Mouse (Mus musculus): ENCODE measurements around the gene Egln3. TPM values are rescaled to one million over a fixed set of nuclear protein-coding genes. Genes with fewer than 3 reads are reported as not detected.

Egln3 gene
- polyA plus RNA-seq, 1 experiment from 2014 or later, result 12.1 TPM

DNA sequence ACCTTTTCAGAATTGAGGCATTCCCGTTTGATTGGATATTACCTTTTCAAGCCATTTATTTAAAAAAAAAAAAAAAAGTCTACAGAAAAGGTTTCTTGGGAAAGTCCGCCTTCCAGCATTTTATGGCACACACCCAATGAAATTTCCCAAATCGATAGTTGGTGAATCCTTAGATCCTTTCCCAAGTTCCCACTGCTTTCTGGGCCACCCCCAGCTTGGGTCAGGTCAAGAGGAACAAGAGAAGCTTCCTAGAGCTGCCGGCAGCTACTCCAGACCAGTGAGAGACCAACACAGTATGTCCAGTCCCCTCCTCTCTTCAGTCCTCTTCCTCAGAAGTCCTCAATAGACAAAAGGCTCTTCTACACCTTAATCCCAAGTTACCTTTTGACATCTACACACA is 40.5 kb downstream of the Egln3 start:
- peak overlapping the region; percentile 37 for H3K4me3 ChIP-seq (ENCODE audit: low read depth, low read length)
- peak overlapping the region; percentile 94 for H3K27ac ChIP-seq (ENCODE audit: low read depth)
- H3K27me3 ChIP-seq (ENCODE audit: insufficient read depth, low read length), result no peaks in the 10 kb centered on the region
- H3K9me3 ChIP-seq (ENCODE audit: low read length), result no peaks in the 10 kb centered on the region
- TF ChIP-seq CTCF (IDR thresholded peaks at IDR 0.05; ENCODE audit: low read depth) (no peak), EP300 (IDR thresholded peaks at IDR 0.05; ENCODE audit: low read depth) (no peak)
- peaks cover 54% of the 10 kb centered on the region for H3K4me1 ChIP-seq (ENCODE audit: insufficient read depth)
- 18% methylated on average over 4 of the region's 4 CpGs for WGBS (ENCODE audit: insufficient replicate concordance)
- ATAC-seq (peak; percentile 26; the same call in 1 of the 2 replicates), DNase-seq (no peak)
- peak overlapping the region; percentile 76 for H3K4me2 ChIP-seq (ENCODE audit: low read depth, low read length)
- H3K36me3 ChIP-seq (replicated peaks; ENCODE audit: insufficient read depth, low read length), result no peaks in the 10 kb centered on the region
- H3K9ac ChIP-seq (replicated peaks), result peak overlapping the region; percentile 55

DNA sequence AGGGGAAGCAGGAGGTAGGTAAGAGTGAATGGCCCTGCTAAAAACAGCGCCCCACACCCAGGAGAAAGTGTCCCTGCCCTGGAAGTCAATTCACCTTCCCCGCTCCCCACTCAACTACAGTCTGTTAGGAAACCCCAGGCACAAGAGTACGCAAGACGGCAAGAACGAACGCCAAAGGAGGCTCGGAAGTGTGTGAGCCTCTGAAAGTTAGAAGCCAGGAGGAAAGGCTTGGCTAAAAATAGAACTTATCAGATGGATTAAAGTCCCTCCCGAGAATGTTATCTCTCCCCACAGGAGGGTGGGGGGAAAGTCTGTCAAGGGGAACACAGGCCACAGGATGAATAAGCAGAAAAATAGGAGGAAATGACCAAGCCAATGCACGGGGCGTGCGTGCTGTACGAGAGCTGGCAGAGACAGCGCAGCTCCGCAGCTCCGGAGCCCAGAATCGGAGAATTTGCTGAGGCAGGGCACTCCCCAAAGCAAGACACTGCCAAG is 41.0 kb downstream of the Egln3 start:
- peak; percentile 93 for ATAC-seq
- H3K4me1 ChIP-seq (ENCODE audit: insufficient read depth), result peaks cover 54% of the 10 kb centered on the region
- peak overlapping the region; percentile 94 for H3K27ac ChIP-seq (ENCODE audit: low read depth)
- H3K9me3 ChIP-seq (ENCODE audit: low read length), result no peaks in the 10 kb centered on the region
- H3K36me3 ChIP-seq (replicated peaks; ENCODE audit: insufficient read depth, low read length), result no peaks in the 10 kb centered on the region
- TF ChIP-seq CTCF (IDR thresholded peaks at IDR 0.05; ENCODE audit: low read depth) (no peak), EP300 (IDR thresholded peaks at IDR 0.05; ENCODE audit: low read depth) (peak; percentile 98)
- peak; percentile 83 for DNase-seq
- H3K4me3 ChIP-seq (ENCODE audit: low read depth, low read length), result peak overlapping the region; percentile 37
- peak overlapping the region; percentile 55 for H3K9ac ChIP-seq (replicated peaks)
- peak overlapping the region; percentile 76 for H3K4me2 ChIP-seq (ENCODE audit: low read depth, low read length)
- H3K27me3 ChIP-seq (ENCODE audit: insufficient read depth, low read length), result no peaks in the 10 kb centered on the region
- under 1% methylated on average over 16 of the region's 16 CpGs for WGBS (ENCODE audit: insufficient replicate concordance)

DNA sequence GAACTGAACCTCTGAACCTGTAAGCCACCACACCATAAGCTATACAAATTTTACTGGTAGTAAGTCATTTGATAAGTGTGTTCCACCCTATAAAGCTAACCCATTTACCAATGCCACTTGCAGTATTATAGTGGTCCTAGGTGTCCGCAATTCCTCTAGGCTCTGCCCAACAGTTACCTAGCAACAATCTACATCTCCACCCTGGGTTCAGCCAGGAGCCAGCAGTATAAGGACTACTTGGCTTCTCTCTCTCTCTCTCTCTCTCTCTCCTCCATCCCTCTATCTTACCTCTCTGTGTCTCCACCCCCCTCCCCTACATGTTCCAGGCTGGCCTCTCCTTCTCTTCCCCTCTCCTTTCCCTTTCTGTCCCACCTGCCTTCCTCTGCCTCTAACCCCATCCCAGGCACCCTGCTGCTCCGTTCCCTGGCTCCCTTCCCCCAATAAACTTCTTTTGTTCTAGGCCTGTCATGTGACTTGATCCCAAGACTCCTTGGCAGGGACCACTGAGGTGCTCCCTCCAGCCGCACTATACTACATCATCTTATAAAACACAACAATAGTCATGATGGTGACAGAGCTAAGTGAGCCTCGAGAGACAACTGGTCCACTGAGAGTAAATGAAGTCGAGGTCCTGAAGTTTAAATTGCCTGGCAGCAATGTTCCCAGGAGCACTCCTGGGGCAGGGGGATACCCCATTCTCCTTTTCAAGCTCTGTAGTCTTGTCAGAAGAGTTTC is 42.0 kb downstream of the Egln3 start:
- no peaks in the 10 kb centered on the region for H3K27me3 ChIP-seq (ENCODE audit: insufficient read depth, low read length)
- no peak overlapping the region for H3K4me3 ChIP-seq (ENCODE audit: low read depth, low read length)
- no peak for DNase-seq
- no peaks in the 10 kb centered on the region for H3K36me3 ChIP-seq (replicated peaks; ENCODE audit: insufficient read depth, low read length)
- peaks cover 54% of the 10 kb centered on the region for H3K4me1 ChIP-seq (ENCODE audit: insufficient read depth)
- no peak for ATAC-seq
- no peak overlapping the region for H3K9ac ChIP-seq (replicated peaks)
- no peak for TF ChIP-seq EP300 (IDR thresholded peaks at IDR 0.05; ENCODE audit: low read depth)
- TF ChIP-seq CTCF (IDR thresholded peaks at IDR 0.05; ENCODE audit: low read depth), result no peak
- 41% methylated on average over 5 of the region's 5 CpGs for WGBS (ENCODE audit: insufficient replicate concordance)
- H3K27ac ChIP-seq (ENCODE audit: low read depth), result peak overlapping the region; percentile 94
- peak overlapping the region; percentile 76 for H3K4me2 ChIP-seq (ENCODE audit: low read depth, low read length)
- H3K9me3 ChIP-seq (ENCODE audit: low read length), result no peaks in the 10 kb centered on the region

DNA sequence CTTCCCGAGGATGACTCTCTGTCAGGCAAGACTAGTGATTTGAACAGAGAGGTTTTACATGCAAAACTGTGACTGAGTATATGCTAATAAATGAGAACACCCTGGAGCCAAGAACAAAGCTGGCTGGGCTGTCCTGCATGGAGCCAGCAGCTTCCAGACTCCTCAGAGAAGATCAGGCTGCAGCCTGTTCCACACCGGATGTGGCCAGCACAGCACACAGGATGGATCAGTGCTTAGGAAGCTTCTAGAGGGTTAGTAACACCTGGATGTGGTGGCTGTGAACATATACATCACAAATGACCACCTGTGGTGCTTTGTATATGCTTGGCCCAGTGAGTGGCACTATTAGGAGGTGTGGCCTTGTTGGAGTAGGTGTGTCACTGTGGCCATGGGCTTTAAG is 43.4 kb downstream of the Egln3 start:
- H3K4me2 ChIP-seq (ENCODE audit: low read depth, low read length), result no peak overlapping the region
- H3K4me1 ChIP-seq (ENCODE audit: insufficient read depth), result peaks cover 54% of the 10 kb centered on the region
- DNase-seq (no peak), ATAC-seq (no peak)
- H3K27ac ChIP-seq (ENCODE audit: low read depth), result no peak overlapping the region
- H3K9me3 ChIP-seq (ENCODE audit: low read length), result no peaks in the 10 kb centered on the region
- TF ChIP-seq CTCF (IDR thresholded peaks at IDR 0.05; ENCODE audit: low read depth) (no peak), EP300 (IDR thresholded peaks at IDR 0.05; ENCODE audit: low read depth) (no peak)
- H3K9ac ChIP-seq (replicated peaks), result no peak overlapping the region
- no peaks in the 10 kb centered on the region for H3K36me3 ChIP-seq (replicated peaks; ENCODE audit: insufficient read depth, low read length)
- H3K4me3 ChIP-seq (ENCODE audit: low read depth, low read length), result no peak overlapping the region
- H3K27me3 ChIP-seq (ENCODE audit: insufficient read depth, low read length), result no peaks in the 10 kb centered on the region
- 84% methylated on average over 2 of the region's 2 CpGs for WGBS (ENCODE audit: insufficient replicate concordance)

DNA sequence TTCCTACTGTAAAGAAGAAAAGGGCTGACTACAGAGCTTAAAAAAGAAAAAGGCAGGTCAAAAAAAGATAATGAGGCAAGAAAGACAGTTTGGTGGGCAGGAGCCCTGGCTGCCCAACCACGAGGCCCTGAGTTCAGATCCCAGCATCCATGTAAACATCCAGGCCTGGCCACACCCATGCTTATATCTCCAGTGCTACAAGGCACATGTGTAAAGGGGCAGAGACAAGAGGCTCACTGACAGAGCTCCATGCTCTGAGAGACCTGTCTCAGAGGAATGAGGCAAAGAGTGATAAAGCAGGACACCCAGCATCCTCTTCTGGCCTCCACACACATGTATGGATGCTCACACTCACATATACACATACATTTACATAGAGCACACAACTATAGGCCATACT is 48.9 kb downstream of the Egln3 start:
- H3K9ac ChIP-seq (replicated peaks), result no peak overlapping the region
- DNase-seq (no peak), ATAC-seq (peak; percentile 80)
- H3K36me3 ChIP-seq (replicated peaks; ENCODE audit: insufficient read depth, low read length), result no peaks in the 10 kb centered on the region
- no peak overlapping the region for H3K4me2 ChIP-seq (ENCODE audit: low read depth, low read length)
- no peaks in the 10 kb centered on the region for H3K9me3 ChIP-seq (ENCODE audit: low read length)
- WGBS (ENCODE audit: insufficient replicate concordance), result 77% methylated on average over 1 of the region's 1 CpGs
- peaks cover 13% of the 10 kb centered on the region for H3K4me1 ChIP-seq (ENCODE audit: insufficient read depth)
- no peak overlapping the region for H3K27ac ChIP-seq (ENCODE audit: low read depth)
- no peak overlapping the region for H3K4me3 ChIP-seq (ENCODE audit: low read depth, low read length)
- TF ChIP-seq EP300 (IDR thresholded peaks at IDR 0.05; ENCODE audit: low read depth) (no peak), CTCF (IDR thresholded peaks at IDR 0.05; ENCODE audit: low read depth) (no peak)
- no peaks in the 10 kb centered on the region for H3K27me3 ChIP-seq (ENCODE audit: insufficient read depth, low read length)

DNA sequence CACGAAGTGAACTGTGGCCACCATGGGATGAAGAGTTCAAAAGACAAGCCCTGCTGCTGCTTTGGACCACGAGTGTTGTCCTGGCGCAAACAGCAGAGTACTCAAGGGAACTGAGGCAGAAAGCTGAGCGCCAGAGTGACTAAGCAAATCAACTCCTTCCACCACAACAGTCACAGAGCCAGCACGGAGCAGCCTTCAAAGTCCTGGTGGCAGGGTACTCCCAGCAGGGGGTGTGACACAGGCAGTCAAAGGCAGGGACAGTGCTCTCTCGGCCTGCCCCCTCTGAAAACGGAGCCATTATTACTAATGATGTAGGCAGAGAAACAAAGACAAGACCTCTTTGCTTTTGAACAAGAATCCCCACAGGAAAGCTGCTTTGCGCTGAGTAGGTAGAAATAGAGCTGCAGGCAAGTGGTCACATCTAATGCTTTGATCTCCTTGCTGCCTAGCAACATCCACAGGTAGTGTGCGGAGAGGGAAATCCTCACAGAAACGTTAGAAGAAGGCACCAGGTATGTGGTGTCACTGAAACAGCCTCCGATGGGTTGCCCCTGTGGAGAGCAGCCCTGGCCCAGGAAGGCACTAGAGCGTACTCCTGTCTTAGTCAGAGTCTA is 56.6 kb downstream of the Egln3 start:
- Histone ChIP-seq H3K9ac (replicated peaks) (no peak overlapping the region), H3K9me3 (ENCODE audit: low read length) (no peaks in the 10 kb centered on the region), H3K36me3 (replicated peaks; ENCODE audit: insufficient read depth, low read length) (no peaks in the 10 kb centered on the region), H3K27ac (ENCODE audit: low read depth) (no peak overlapping the region), H3K27me3 (ENCODE audit: insufficient read depth, low read length) (no peaks in the 10 kb centered on the region), H3K4me2 (ENCODE audit: low read depth, low read length) (no peak overlapping the region), H3K4me1 (ENCODE audit: insufficient read depth) (no peaks in the 10 kb centered on the region), H3K4me3 (ENCODE audit: low read depth, low read length) (no peak overlapping the region)
- ATAC-seq, result no peak
- TF ChIP-seq EP300 (IDR thresholded peaks at IDR 0.05; ENCODE audit: low read depth), result no peak
- no peak for TF ChIP-seq CTCF (IDR thresholded peaks at IDR 0.05; ENCODE audit: low read depth)
- WGBS (ENCODE audit: insufficient replicate concordance), result 40% methylated on average over 12 of the region's 12 CpGs
- peak; percentile 17 for DNase-seq
